Mouse (Mus musculus) myocyte (in vitro differentiated cells): Measurements from ENCODE around the gene 4930452B06Rik.

Experiments
- CEBPB ChIP-seq: IDR thresholded peaks from 2 replicates; pipeline ENCODE4 v1.6.1; 2011; ENCODE audit warnings: mild to moderate bottlenecking, moderate library complexity; ENCODE audit not compliant: poor library complexity, insufficient read depth, severe bottlenecking
- MYOD1 ChIP-seq, 3 experiments: IDR thresholded peaks; one replicate each; pipeline ENCODE4 v1.6.1; 2011; ENCODE audit warnings: control low read depth in 2 of 3, low read depth in 2 of 3, mild to moderate bottlenecking in 2 of 3, moderate library complexity in 1 of 3; ENCODE audit not compliant: insufficient read length in 2 of 3, control insufficient read depth in 1 of 3
- TCF12 ChIP-seq: IDR thresholded peaks from one replicate; pipeline ENCODE4 v1.6.1; 2011; ENCODE audit warnings: mild to moderate bottlenecking, control low read depth; ENCODE audit not compliant: poor library complexity, insufficient read depth, severe bottlenecking

- TF ChIP-seq CEBPB (no peak), MYOD1 (IDR thresholded peaks at IDR 0.05; ENCODE audit: control insufficient read depth in 1 of 3, insufficient read length in 2 of 3, low read depth in 2 of 3) (no peak), TCF12 (no peak)
These were observed 223.3 kb downstream of the 4930452B06Rik start for GRCm38 (mm10) chr14:8442691-8443090.
